Mouse (Mus musculus): Measurements from ENCODE around the gene Pik3ap1.

DNA sequence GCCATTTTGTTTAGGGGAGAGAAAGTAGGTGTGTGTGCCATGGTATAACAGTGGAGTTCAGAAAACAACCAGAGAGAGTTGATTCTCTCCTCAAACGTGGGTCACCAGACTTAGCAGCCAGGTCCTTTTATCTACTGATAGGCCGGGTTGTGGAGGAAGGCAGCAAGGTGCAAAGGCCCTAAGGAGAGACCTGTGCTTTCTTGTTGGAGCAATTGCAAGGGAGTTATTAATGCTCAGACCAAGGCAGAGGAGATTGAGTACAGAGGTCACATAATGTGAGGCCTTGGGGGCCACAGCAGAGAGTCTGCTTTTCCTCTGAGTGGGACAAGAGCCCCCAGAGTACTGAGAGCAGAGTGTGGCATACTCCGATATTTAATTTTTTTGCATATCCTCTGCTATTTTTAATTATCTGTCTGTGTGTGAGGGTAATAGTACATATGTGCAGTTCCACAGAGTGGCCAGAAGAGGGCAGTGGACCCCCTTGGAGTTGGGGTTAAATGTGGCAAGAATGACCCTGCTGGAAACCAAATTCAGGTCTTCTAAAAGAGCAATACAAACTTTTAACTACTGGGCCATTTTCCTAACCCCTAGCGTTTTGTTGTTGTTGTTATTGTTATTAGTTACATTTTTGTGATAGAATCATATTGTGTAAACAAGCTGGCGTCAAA, 93.8 kb downstream of the Pik3ap1 start:
- TF ChIP-seq CTCF (IDR thresholded peaks at IDR 0.05; ENCODE audit: low read depth, low read length) = peak; percentile 64
- no peak for TF ChIP-seq GATA1 (IDR thresholded peaks at IDR 0.05; ENCODE audit: borderline replicate concordance, low read length)
- no peak for TF ChIP-seq GATA2 (IDR thresholded peaks at IDR 0.05; ENCODE audit: borderline replicate concordance, low read depth, low read length)
